In genomic region chr1:74133954-74134353, GRCm38 (mm10) we compare ENCODE assay signal across 25 mouse cellular contexts. TPM values are rescaled to one million over a fixed set of nuclear protein-coding genes. Genes with fewer than 3 reads are reported as not detected.
DNase-seq lines count a peak whose midpoint lies in the region; ATAC-seq and TF ChIP-seq lines count a peak whose summit lies in the region.
"Had no signal": no experiment of that assay in that cellular context is flagged by ENCODE, and none has a peak within 500 bp of the region (broad histone marks: within the 10 kb centered on the region; RNA-seq: fewer than 3 reads in every experiment).

No protein-coding gene starts in this region.

- no peaks in the 10 kb centered on the region for H3K36me3 ChIP-seq in kidney, embryonic 14.5 days (ENCODE audit: control insufficient read depth, insufficient read depth, low read length)
- H3K36me3 ChIP-seq: heart, embryonic 15.5 days; hindbrain, embryonic 13.5 days; limb, embryonic 10.5 days; liver, embryonic 12.5 days; lung, embryonic 15.5 days; midbrain, embryonic 15.5 days had no signal

- no peaks in the 10 kb centered on the region for H3K27me3 ChIP-seq in kidney, embryonic 14.5 days (ENCODE audit: control insufficient read depth, insufficient read depth, low read length)
- H3K27me3 ChIP-seq: heart, embryonic 15.5 days; hindbrain, embryonic 13.5 days; lung, embryonic 15.5 days; midbrain, embryonic 15.5 days had no signal

- TF ChIP-seq CTCF in lung, adult 2 months (IDR thresholded peaks at IDR 0.05; ENCODE audit: insufficient read depth, low read length), result no peak

- H3K4me2 ChIP-seq in kidney, embryonic 14.5 days (replicated peaks; ENCODE audit: low read depth, low read length), result no peak overlapping the region
- H3K4me2 ChIP-seq: heart, embryonic 15.5 days; hindbrain, embryonic 13.5 days; liver, embryonic 12.5 days; lung, embryonic 15.5 days; midbrain, embryonic 15.5 days had no signal

- no peak overlapping the region for H3K4me3 ChIP-seq in lung, adult 2 months (replicated peaks; ENCODE audit: extremely low read depth, low read depth, low read length)
- no peak overlapping the region for H3K4me3 ChIP-seq in kidney, embryonic 14.5 days (ENCODE audit: low read length)
- H3K4me3 ChIP-seq: heart, adult 2 months; heart, embryonic 15.5 days; hindbrain, embryonic 13.5 days; layer of hippocampus, adult 2 months; limb, embryonic 10.5 days; liver, embryonic 12.5 days; lung, embryonic 15.5 days; midbrain, embryonic 15.5 days had no signal

- ATAC-seq in megakaryocyte progenitor cell, adult 5-6 weeks (replicated peaks; ENCODE audit: poor library complexity), result peak; percentile 58
- no peak for ATAC-seq in kidney, embryonic 14.5 days (ENCODE audit: low FRiP score, low TSS enrichment)
- ATAC-seq: forebrain, embryonic 16.5 days; inflammation-experienced regulatory T-cells, adult 6 months; liver, embryonic 12.5 days; midbrain, embryonic 15.5 days had no signal

- H3K9ac ChIP-seq in kidney, embryonic 14.5 days (ENCODE audit: low read depth, low read length), result no peak overlapping the region
- H3K9ac ChIP-seq: heart, embryonic 15.5 days; hindbrain, embryonic 13.5 days; liver, embryonic 12.5 days; lung, embryonic 15.5 days; midbrain, embryonic 15.5 days had no signal

- no peak overlapping the region for H3K27ac ChIP-seq in kidney, embryonic 14.5 days (ENCODE audit: low read depth, low read length)
- H3K27ac ChIP-seq: heart, adult 2 months; heart, embryonic 15.5 days; hindbrain, embryonic 13.5 days; layer of hippocampus, adult 2 months; limb, embryonic 10.5 days; liver, embryonic 12.5 days; lung, embryonic 15.5 days; midbrain, embryonic 15.5 days had no signal

- no peak for TF ChIP-seq POLR2A in lung, adult 2 months (IDR thresholded peaks at IDR 0.05; ENCODE audit: borderline replicate concordance, extremely low read depth, low read depth, low read length)

- H3K4me1 ChIP-seq in lung, adult 2 months (ENCODE audit: control insufficient read depth, insufficient read depth, low read length), result no peaks in the 10 kb centered on the region
- H3K4me1 ChIP-seq in kidney, embryonic 14.5 days (ENCODE audit: control insufficient read depth, insufficient read depth, low read length), result no peaks in the 10 kb centered on the region
- H3K4me1 ChIP-seq: heart, embryonic 15.5 days; hindbrain, embryonic 13.5 days; limb, embryonic 10.5 days; lung, embryonic 15.5 days; midbrain, embryonic 15.5 days had no signal

- intact Hi-C loops in heart, postnatal 36 days (cut with DNase I), result no loop called here

- 55% methylated on average over 6 of the region's 6 CpGs for WGBS in lung, adult 2 months
- WGBS in kidney, embryonic 14.5 days, result 91% methylated on average over 6 of the region's 6 CpGs

- peak; percentile 97 for DNase-seq in heart, adult 11 months
- DNase-seq in heart, postnatal 36 days, result no peak
- DNase-seq in lung, postnatal 36 days, result peak; percentile 41
- DNase-seq in lung, adult 2 months, result no peak
- peak; percentile 13 for DNase-seq in brain, adult 2 months (ENCODE audit: low read depth, low spot score)
- DNase-seq: adrenal gland, adult 2 months; cerebellum, adult 9-10 months; embryo, embryonic 11 days; kidney, adult 2 months; kidney, postnatal 14 days; layer of hippocampus, postnatal 36 days; thymus, postnatal 4 days had no signal

- no peaks in the 10 kb centered on the region for H3K9me3 ChIP-seq in kidney, embryonic 14.5 days (ENCODE audit: control insufficient read depth, low read length)
- H3K9me3 ChIP-seq: heart, embryonic 15.5 days; hindbrain, embryonic 13.5 days; limb, embryonic 10.5 days; liver, embryonic 12.5 days; lung, embryonic 15.5 days; midbrain, embryonic 15.5 days had no signal

RNA-seq across cellular contexts. Expression of gene Rufy4, which starts 8.6 kb away (rescaled TPM):
- 1 to 10 TPM in 1 of 2 experiments, under 1 TPM in 1; 0.69 to 1.2 TPM for total RNA-seq in heart, postnatal 36 days (2021)
- polyA plus RNA-seq in lung, adult 2 months (2012; rRNA removed), result 1.4 and 1.6 TPM in 2 replicates
- 0.37 and 0.72 TPM in 2 replicates for total RNA-seq in megakaryocyte progenitor cell, adult 5-6 weeks (2015)
- 0.54 and 0.68 TPM in 2 replicates for total RNA-seq in megakaryocyte progenitor cell, adult 5-6 weeks (2017)
- polyA plus RNA-seq in kidney, embryonic 14.5 days (2014; fragmentation: Nextera tagmentation; extraction: Ambion mirVana), result not detected in 2 replicates
- total RNA-seq: layer of hippocampus, postnatal 36 days had no signal
- polyA plus RNA-seq: inflammation-experienced regulatory T-cells, adult 6 months; small intestine, adult 2 months had no signal

RNA-seq across cellular contexts. Expression of gene Tns1, which starts 9.7 kb away (rescaled TPM):
- 100 to 1,000 TPM; 672 to 786 TPM for total RNA-seq in heart, postnatal 36 days (2021)
- polyA plus RNA-seq in lung, adult 2 months (2012; rRNA removed), result 781 and 1,078 TPM in 2 replicates
- 12.4 and 15.4 TPM in 2 replicates for total RNA-seq in megakaryocyte progenitor cell, adult 5-6 weeks (2015)
- total RNA-seq in megakaryocyte progenitor cell, adult 5-6 weeks (2017), result 3.1 and 9.7 TPM in 2 replicates
- 40.1 and 59.2 TPM in 2 replicates for polyA plus RNA-seq in kidney, embryonic 14.5 days (2014; fragmentation: Nextera tagmentation; extraction: Ambion mirVana)

RNA-seq across cellular contexts. Expression of gene Cxcr2, which starts 19.8 kb away (rescaled TPM):
- under 1 TPM; 0.16 to 0.17 TPM for total RNA-seq in heart, postnatal 36 days (2021)
- 3.2 and 6.4 TPM in 2 replicates for polyA plus RNA-seq in lung, adult 2 months (2012; rRNA removed)
- total RNA-seq in megakaryocyte progenitor cell, adult 5-6 weeks (2015), result 5.3 and 9.3 TPM in 2 replicates
- total RNA-seq in megakaryocyte progenitor cell, adult 5-6 weeks (2017), result 9.5 and 10.7 TPM in 2 replicates
- polyA plus RNA-seq in kidney, embryonic 14.5 days (2014; fragmentation: Nextera tagmentation; extraction: Ambion mirVana), result 0.10 TPM in 1 of 2 replicates, not detected in the other
- total RNA-seq: layer of hippocampus, adult 2 months had no signal
- polyA plus RNA-seq: adrenal gland, adult 2 months had no signal

Comparison
In these comparisons a context has a peak if more than half of its experiments do, and no peak if none do; other contexts are left out.
1. DNase-seq: peak in heart, adult 11 months (single experiment), lung, postnatal 36 days (single experiment) and brain, adult 2 months (single experiment); none in heart, postnatal 36 days (0 of 2) and lung, adult 2 months (single experiment).
2. RNA of gene Tns1, which starts 9.7 kb away (total RNA-seq): 672 to 786 TPM in heart, postnatal 36 days; 3.1 to 15.4 TPM in megakaryocyte progenitor cell, adult 5-6 weeks; every median in the first group is over 10 times any median in the second.
3. RNA of gene Cxcr2, which starts 19.8 kb away (total RNA-seq): 5.3 to 10.7 TPM in megakaryocyte progenitor cell, adult 5-6 weeks; 0.16 to 0.17 TPM in heart, postnatal 36 days; every median in the first group is over 4 times any median in the second.